Mouse (Mus musculus) intestine, postnatal 0 days (tissue): ENCODE results near the gene Rbm15b. TPM values are rescaled to one million over a fixed set of nuclear protein-coding genes. Genes with fewer than 3 reads are reported as not detected.

Experiments
- ATAC-seq: fragments of 200-750 bp; cut with Nextera tagmentation; 2 replicates; pipeline ENCODE4 v1.8.0; 2017; ENCODE audit warnings: mild to moderate bottlenecking, moderate TSS enrichment, moderate library complexity
- H3K27ac ChIP-seq: fragments of 300-500 bp; sonication (generic); 2 replicates; pipeline ENCODE4 v1.5.1; 2014; ENCODE audit warnings: mild to moderate bottlenecking, low read depth, low read length, moderate library complexity
- H3K27me3 ChIP-seq: fragments of 300-500 bp; sonication (generic); replicated peaks from 2 replicates; pipeline ENCODE4 v1.6.1; 2014; ENCODE audit warnings: low read length, mixed read lengths; ENCODE audit not compliant: control insufficient read depth, insufficient read depth
- H3K36me3 ChIP-seq: fragments of 300-500 bp; sonication (generic); 2 replicates; pipeline ENCODE4 v1.6.1; 2014; ENCODE audit warnings: mild to moderate bottlenecking, moderate library complexity; ENCODE audit not compliant: control insufficient read depth, insufficient read depth
- H3K4me1 ChIP-seq: fragments of 300-500 bp; sonication (generic); replicated peaks from 2 replicates; pipeline ENCODE4 v1.6.1; 2014; ENCODE audit warnings: antibody characterized with exemption, low read length, mixed read lengths; ENCODE audit not compliant: control insufficient read depth, insufficient read depth
- H3K4me2 ChIP-seq: fragments of 300-500 bp; sonication (generic); replicated peaks from 2 replicates; pipeline ENCODE4 v1.6.1; 2014; ENCODE audit warnings: low read depth, mild to moderate bottlenecking, moderate library complexity
- H3K4me3 ChIP-seq: fragments of 300-500 bp; sonication (generic); 2 replicates; pipeline ENCODE4 v1.5.1; 2014; ENCODE audit warnings: low read depth, low read length
- H3K9ac ChIP-seq: fragments of 300-500 bp; sonication (generic); 2 replicates; pipeline ENCODE4 v1.6.1; 2014; ENCODE audit warnings: mild to moderate bottlenecking, low read depth, low read length
- H3K9me3 ChIP-seq: fragments of 300-500 bp; sonication (generic); 2 replicates; pipeline ENCODE4 v1.6.1; 2016; ENCODE audit warnings: mixed run types; ENCODE audit not compliant: control insufficient read depth
- CTCF ChIP-seq: sonication (generic); IDR thresholded peaks from 2 replicates; pipeline ENCODE4 v1.5.1; 2016; ENCODE audit warnings: low read depth, mild to moderate bottlenecking, control low read depth, antibody characterized with exemption, moderate library complexity
- WGBS: fragments of 180-500 bp; shearing (Covaris S2); extraction: QIAGEN DNeasy Blood & Tissue Kit; methylation state at CpG from one replicate; pipeline ENCODE4 v1.1.7; 2014; 5-methylcytosine and 5-hydroxymethylcytosine counted together
- polyA plus RNA-seq: library from polyadenylated mRNA; unstranded; fragments of >200 nt; fragmentation: Nextera tagmentation; extraction: Ambion mirVana; gene quantifications from 2 replicates; pipeline ENCODE4 v1.2.1, GENCODE M21; 2015

Gene Rbm15b
- polyA plus RNA-seq, 1 experiment from 2014 or later: 3.7 TPM

GRCm38 (mm10) chr9:106908174-106908573 is 20.9 kb upstream of the Rbm15b start:
- Histone ChIP-seq H3K27me3 (no peaks in the 10 kb centered on the region), H3K4me2 (no peak overlapping the region), H3K27ac (no peak overlapping the region), H3K9me3 (no peaks in the 10 kb centered on the region), H3K4me3 (no peak overlapping the region), H3K36me3 (no peaks in the 10 kb centered on the region), H3K4me1 (no peaks in the 10 kb centered on the region), H3K9ac (no peak overlapping the region)
- 59% methylated on average over 3 of the region's 3 CpGs for WGBS
- no peak for ATAC-seq
- TF ChIP-seq CTCF: no peak

- no peak for ATAC-seq
- no peak overlapping the region for H3K27ac ChIP-seq
- H3K4me2 ChIP-seq: no peak overlapping the region
- no peak overlapping the region for H3K4me3 ChIP-seq
- no peaks in the 10 kb centered on the region for H3K36me3 ChIP-seq
- 89% methylated on average over 8 of the region's 8 CpGs for WGBS
- no peaks in the 10 kb centered on the region for H3K9me3 ChIP-seq
- no peak overlapping the region for H3K9ac ChIP-seq
- H3K27me3 ChIP-seq: no peaks in the 10 kb centered on the region
- TF ChIP-seq CTCF: no peak
- no peaks in the 10 kb centered on the region for H3K4me1 ChIP-seq
These were observed 19.4 kb upstream of the Rbm15b start for GRCm38 (mm10) chr9:106906597-106906996.

GRCm38 (mm10) chr9:106903791-106904134 is 16.5 kb upstream of the Rbm15b start:
- Histone ChIP-seq H3K27ac (no peak overlapping the region), H3K36me3 (no peaks in the 10 kb centered on the region), H3K4me1 (no peaks in the 10 kb centered on the region), H3K9ac (no peak overlapping the region), H3K9me3 (no peaks in the 10 kb centered on the region), H3K4me3 (no peak overlapping the region), H3K4me2 (no peak overlapping the region), H3K27me3 (no peaks in the 10 kb centered on the region)
- TF ChIP-seq CTCF: peak; percentile 85
- 3% methylated on average over 1 of the region's 1 CpGs for WGBS
- ATAC-seq: no peak

- no peak for TF ChIP-seq CTCF
- no peak overlapping the region for H3K9ac ChIP-seq
- no peaks in the 10 kb centered on the region for H3K27me3 ChIP-seq
- no peaks in the 10 kb centered on the region for H3K9me3 ChIP-seq
- no peak overlapping the region for H3K4me3 ChIP-seq
- H3K36me3 ChIP-seq: no peaks in the 10 kb centered on the region
- H3K27ac ChIP-seq: no peak overlapping the region
- H3K4me1 ChIP-seq: no peaks in the 10 kb centered on the region
- WGBS: 74% methylated on average over 4 of the region's 4 CpGs
- H3K4me2 ChIP-seq: no peak overlapping the region
- no peak for ATAC-seq
These were observed 16.0 kb upstream of the Rbm15b start for GRCm38 (mm10) chr9:106903099-106903790.

- no peak overlapping the region for H3K9ac ChIP-seq
- H3K4me2 ChIP-seq: no peak overlapping the region
- no peaks in the 10 kb centered on the region for H3K36me3 ChIP-seq
- 89% methylated on average over 7 of the region's 7 CpGs for WGBS
- H3K27me3 ChIP-seq: no peaks in the 10 kb centered on the region
- TF ChIP-seq CTCF: no peak
- H3K4me1 ChIP-seq: no peaks in the 10 kb centered on the region
- no peaks in the 10 kb centered on the region for H3K9me3 ChIP-seq
- ATAC-seq: no peak
- no peak overlapping the region for H3K27ac ChIP-seq
- no peak overlapping the region for H3K4me3 ChIP-seq
These were observed 14.4 kb upstream of the Rbm15b start for GRCm38 (mm10) chr9:106901596-106901995.

- Histone ChIP-seq H3K9me3 (no peaks in the 10 kb centered on the region), H3K4me2 (no peak overlapping the region), H3K4me3 (no peak overlapping the region), H3K27me3 (no peaks in the 10 kb centered on the region), H3K27ac (no peak overlapping the region), H3K36me3 (no peaks in the 10 kb centered on the region), H3K9ac (no peak overlapping the region), H3K4me1 (no peaks in the 10 kb centered on the region)
- no peak for TF ChIP-seq CTCF
- WGBS: 64% methylated on average over 1 of the region's 1 CpGs
- ATAC-seq: no peak
These were observed 11.7 kb upstream of the Rbm15b start for GRCm38 (mm10) chr9:106898901-106899300.
